Mouse (Mus musculus) liver, embryonic 11.5 days (tissue): ENCODE measurements around the gene Papln. TPM values are rescaled to one million over a fixed set of nuclear protein-coding genes. Genes with fewer than 3 reads are reported as not detected.

ENCODE experiments used
- ATAC-seq: fragments of 200-750 bp; cut with Nextera tagmentation; replicated peaks from 2 replicates; pipeline ENCODE4 v1.8.0; 2017; ENCODE audit warnings: moderate number of reproducible peaks, mild to moderate bottlenecking, moderate TSS enrichment, moderate library complexity; ENCODE audit not compliant: low FRiP score
- DNase-seq: peaks from one replicate; pipeline ENCODE4 v3.0.0-alpha.2; 2017; ENCODE audit warnings: low spot score
- H3K27ac ChIP-seq: fragments of 300-500 bp; sonication (generic); 2 replicates; pipeline ENCODE4 v1.5.1; 2014; ENCODE audit warnings: mild to moderate bottlenecking, low read depth, low read length, control low read depth
- H3K27me3 ChIP-seq: fragments of 300-500 bp; sonication (generic); replicated peaks from 2 replicates; pipeline ENCODE4 v1.6.1; 2014; ENCODE audit warnings: low read length, mixed read lengths; ENCODE audit not compliant: control insufficient read depth, insufficient read depth
- H3K36me3 ChIP-seq: fragments of 300-500 bp; sonication (generic); 2 replicates; pipeline ENCODE4 v1.6.1; 2014; ENCODE audit warnings: mild to moderate bottlenecking, low read length, moderate library complexity, mixed read lengths; ENCODE audit not compliant: control insufficient read depth, insufficient read depth
- H3K4me1 ChIP-seq: fragments of 300-500 bp; sonication (generic); replicated peaks from 2 replicates; pipeline ENCODE4 v1.6.1; 2014; ENCODE audit warnings: low read length, mixed read lengths; ENCODE audit not compliant: control insufficient read depth, insufficient read depth
- H3K4me2 ChIP-seq: fragments of 300-500 bp; sonication (generic); 2 replicates; pipeline ENCODE4 v1.6.1; 2014; ENCODE audit warnings: mild to moderate bottlenecking, control low read depth, moderate library complexity
- H3K4me3 ChIP-seq: fragments of 300-500 bp; sonication (generic); 2 replicates; pipeline ENCODE4 v1.5.1; 2014; ENCODE audit warnings: low read depth, low read length, control low read depth
- H3K9ac ChIP-seq: fragments of 300-500 bp; sonication (generic); 2 replicates; pipeline ENCODE4 v1.6.1; 2014; ENCODE audit warnings: low read depth, low read length, control low read depth
- H3K9me3 ChIP-seq: fragments of 300-500 bp; sonication (generic); 2 replicates; pipeline ENCODE4 v1.6.1; 2016; ENCODE audit warnings: low read length, inconsistent platforms, mixed read lengths; ENCODE audit not compliant: control insufficient read depth
- WGBS: fragments of 180-500 bp; shearing (Covaris S2); extraction: QIAGEN DNeasy Blood & Tissue Kit; methylation state at CpG from one replicate; pipeline ENCODE4 v1.1.7; 2014; 5-methylcytosine and 5-hydroxymethylcytosine counted together
- polyA plus RNA-seq: library from polyadenylated mRNA; unstranded; fragments of >200 nt; fragmentation: Nextera tagmentation; extraction: Ambion mirVana; gene quantifications from 2 replicates; pipeline ENCODE4 v1.2.1, GENCODE M21; 2014

Gene Papln
- polyA plus RNA-seq, 1 experiment from 2014 or later = 0.58 TPM

DNA sequence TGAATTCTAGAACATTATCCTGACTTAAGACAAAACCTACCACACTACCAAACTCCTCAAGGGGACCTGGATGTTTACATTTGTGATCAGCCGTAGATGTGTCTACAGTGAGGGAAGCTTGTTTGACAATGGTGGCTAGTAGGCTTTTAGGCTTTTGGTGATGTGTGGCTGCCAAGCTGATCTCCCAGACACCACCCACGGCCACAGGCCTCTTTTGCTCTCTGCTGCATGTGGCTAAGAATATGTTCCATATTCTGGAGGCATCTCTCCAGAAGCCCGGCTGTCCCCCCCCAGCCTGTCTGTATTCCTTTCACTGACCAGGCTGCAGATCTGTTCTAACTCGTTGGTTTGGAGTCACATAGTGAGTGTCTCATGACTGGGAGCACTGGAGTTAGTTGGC, 27.3 kb downstream of the Papln start:
- Histone ChIP-seq H3K4me3 (no peak overlapping the region), H3K4me1 (no peaks in the 10 kb centered on the region), H3K9ac (no peak overlapping the region), H3K27ac (no peak overlapping the region), H3K36me3 (peaks cover 11% of the 10 kb centered on the region), H3K4me2 (no peak overlapping the region), H3K27me3 (no peaks in the 10 kb centered on the region), H3K9me3 (no peaks in the 10 kb centered on the region)
- ATAC-seq (no peak), DNase-seq (no peak)
- 73% methylated on average over 4 of the region's 4 CpGs for WGBS

DNA sequence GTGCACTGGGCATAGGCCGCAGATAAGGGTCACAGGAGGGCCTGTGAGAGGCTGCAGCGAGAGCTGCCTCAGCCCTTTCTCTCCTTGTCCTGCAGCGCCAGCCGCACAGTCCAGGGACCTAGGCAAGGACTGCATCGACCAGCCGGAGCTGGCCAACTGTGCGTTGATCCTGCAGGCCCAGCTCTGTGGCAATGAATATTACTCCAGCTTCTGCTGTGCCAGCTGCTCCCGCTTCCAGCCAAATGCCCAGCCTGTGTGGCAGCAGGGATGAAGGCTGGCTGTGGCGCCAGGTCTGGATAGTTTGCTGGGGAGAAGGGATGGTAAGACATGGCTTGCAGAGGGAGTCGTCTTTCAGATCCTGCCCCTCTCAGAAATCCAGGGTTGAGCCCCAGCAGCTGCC, 28.3 kb downstream of the Papln start:
- peaks cover 16% of the 10 kb centered on the region for H3K36me3 ChIP-seq

DNA sequence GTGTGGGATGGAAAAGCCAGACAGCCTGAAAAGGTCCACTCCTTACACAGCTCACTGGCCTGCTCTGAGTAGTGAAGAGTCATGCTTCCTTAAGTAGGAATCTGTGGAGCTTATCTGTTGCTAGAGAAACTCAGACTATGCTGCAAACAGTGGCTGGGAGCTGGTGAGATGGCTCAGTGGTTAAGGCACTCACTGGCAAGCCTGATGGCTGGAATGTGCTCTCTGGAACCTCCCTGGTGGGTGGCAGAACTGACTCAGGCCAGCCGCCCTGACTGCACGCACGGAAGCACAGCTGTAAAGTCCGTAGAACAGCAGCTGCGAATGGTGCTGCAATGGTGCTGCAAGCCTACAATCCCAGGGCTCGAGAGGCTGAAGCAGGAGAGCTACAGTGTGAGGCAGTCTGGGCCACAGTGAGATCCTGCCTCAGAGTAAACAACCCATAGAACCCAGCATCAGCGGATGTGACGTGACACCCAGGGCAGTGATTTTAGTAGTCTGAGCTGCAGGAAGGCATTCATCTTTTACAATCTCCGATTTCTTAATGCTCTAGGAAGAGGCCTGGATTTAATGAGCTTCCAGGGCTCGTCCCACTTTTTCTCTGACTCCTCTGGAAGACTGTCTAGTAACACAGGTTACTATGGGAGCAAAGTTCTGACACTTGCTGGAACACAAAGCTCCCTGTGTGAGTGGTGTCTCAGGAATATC, 29.4 kb downstream of the Papln start:
- Histone ChIP-seq H3K27ac (no peak overlapping the region), H3K4me2 (no peak overlapping the region), H3K4me3 (no peak overlapping the region), H3K9me3 (no peaks in the 10 kb centered on the region), H3K9ac (no peak overlapping the region), H3K27me3 (no peaks in the 10 kb centered on the region), H3K4me1 (no peaks in the 10 kb centered on the region), H3K36me3 (peaks cover 20% of the 10 kb centered on the region)
- DNase-seq (no peak), ATAC-seq (no peak)
- WGBS = 77% methylated on average over 10 of the region's 10 CpGs

More for the DNA sequence above, 28.3 kb downstream of the Papln start:
- Histone ChIP-seq H3K4me3 (no peak overlapping the region), H3K9me3 (no peaks in the 10 kb centered on the region), H3K27me3 (no peaks in the 10 kb centered on the region), H3K27ac (no peak overlapping the region), H3K9ac (no peak overlapping the region), H3K4me2 (no peak overlapping the region), H3K4me1 (no peaks in the 10 kb centered on the region)
- no peak for DNase-seq
- WGBS = 90% methylated on average over 10 of the region's 10 CpGs
- no peak for ATAC-seq

DNA sequence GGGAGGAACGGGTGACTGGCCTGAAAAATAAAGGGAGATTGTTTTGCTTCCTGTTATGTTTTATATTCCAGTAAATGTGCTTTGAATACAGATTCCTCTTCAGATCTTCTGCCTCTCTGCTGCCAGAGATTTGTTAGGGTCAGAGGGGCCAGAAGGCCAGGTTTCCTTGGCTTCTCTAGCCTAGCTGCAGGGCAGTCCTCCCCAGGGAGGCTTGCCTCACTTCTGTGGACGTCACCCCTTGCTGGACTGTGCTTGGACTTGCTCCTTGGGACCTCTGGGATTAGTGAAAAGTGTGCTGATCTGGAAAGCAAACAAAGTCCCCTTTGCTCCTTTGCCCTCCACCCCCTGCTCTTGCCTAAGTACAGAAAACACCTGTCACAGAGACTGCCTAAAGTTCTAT, 31.6 kb downstream of the Papln start:
- WGBS = 65% methylated on average over 2 of the region's 2 CpGs
- no peak overlapping the region for H3K9ac ChIP-seq
- H3K4me3 ChIP-seq = no peak overlapping the region
- no peak for DNase-seq
- peaks cover 24% of the 10 kb centered on the region for H3K36me3 ChIP-seq
- H3K27ac ChIP-seq = no peak overlapping the region
- no peaks in the 10 kb centered on the region for H3K9me3 ChIP-seq
- no peaks in the 10 kb centered on the region for H3K4me1 ChIP-seq
- no peaks in the 10 kb centered on the region for H3K27me3 ChIP-seq
- ATAC-seq = no peak
- H3K4me2 ChIP-seq = no peak overlapping the region

DNA sequence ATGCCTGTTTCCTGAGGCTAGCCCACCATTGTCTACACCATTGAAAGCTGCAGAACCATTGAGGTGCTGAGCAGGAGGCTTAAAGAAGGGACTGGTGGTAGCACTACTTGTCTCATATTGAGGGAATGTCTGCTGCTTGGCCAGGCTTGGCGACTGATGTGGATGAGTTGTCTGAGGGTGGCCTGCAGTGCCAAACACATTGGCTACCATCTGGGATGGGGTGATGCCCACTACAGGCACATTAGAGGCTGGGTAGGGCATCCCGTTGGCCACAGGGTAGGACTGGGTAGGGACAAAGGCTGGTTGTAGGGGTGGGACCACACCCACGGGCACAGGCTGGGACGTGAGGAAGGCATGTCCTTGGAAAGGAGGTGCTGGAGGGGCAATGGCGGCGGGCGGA, 32.2 kb downstream of the Papln start:
- DNase-seq (no peak), ATAC-seq (no peak)
- H3K4me2 ChIP-seq = no peak overlapping the region
- whole genome bisulfite sequencing = 87% methylated on average over 7 of the region's 7 CpGs
- H3K27me3 ChIP-seq = no peaks in the 10 kb centered on the region
- H3K4me3 ChIP-seq = no peak overlapping the region
- no peak overlapping the region for H3K27ac ChIP-seq
- H3K9me3 ChIP-seq = no peaks in the 10 kb centered on the region
- H3K4me1 ChIP-seq = no peaks in the 10 kb centered on the region
- H3K36me3 ChIP-seq = peaks cover 27% of the 10 kb centered on the region
- no peak overlapping the region for H3K9ac ChIP-seq

DNA sequence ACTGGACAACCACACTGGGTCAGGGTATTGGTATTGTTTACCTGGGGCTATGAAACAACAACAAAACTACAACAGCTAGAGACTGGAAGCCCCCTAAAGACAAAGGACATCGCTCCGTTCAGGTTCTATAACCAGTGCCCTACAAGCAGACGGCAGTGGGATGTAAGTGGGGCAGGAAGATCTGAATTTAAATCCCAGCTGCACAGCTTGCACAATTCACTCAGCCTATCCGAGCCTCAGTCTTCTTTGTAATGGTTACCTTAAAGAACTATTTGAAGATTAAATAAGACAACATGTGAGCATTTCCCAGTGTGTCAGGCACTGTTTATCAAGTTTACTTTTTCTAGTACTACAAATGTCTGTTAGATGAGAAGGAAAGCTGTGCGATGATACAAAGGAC, 34.9 kb downstream of the Papln start:
- H3K9ac ChIP-seq = no peak overlapping the region
- H3K27me3 ChIP-seq = no peaks in the 10 kb centered on the region
- H3K9me3 ChIP-seq = no peaks in the 10 kb centered on the region
- H3K4me3 ChIP-seq = no peak overlapping the region
- no peak overlapping the region for H3K27ac ChIP-seq
- DNase-seq (no peak), ATAC-seq (no peak)
- no peak overlapping the region for H3K4me2 ChIP-seq
- peaks cover 29% of the 10 kb centered on the region for H3K36me3 ChIP-seq
- WGBS = 93% methylated on average over 5 of the region's 5 CpGs
- no peaks in the 10 kb centered on the region for H3K4me1 ChIP-seq

DNA sequence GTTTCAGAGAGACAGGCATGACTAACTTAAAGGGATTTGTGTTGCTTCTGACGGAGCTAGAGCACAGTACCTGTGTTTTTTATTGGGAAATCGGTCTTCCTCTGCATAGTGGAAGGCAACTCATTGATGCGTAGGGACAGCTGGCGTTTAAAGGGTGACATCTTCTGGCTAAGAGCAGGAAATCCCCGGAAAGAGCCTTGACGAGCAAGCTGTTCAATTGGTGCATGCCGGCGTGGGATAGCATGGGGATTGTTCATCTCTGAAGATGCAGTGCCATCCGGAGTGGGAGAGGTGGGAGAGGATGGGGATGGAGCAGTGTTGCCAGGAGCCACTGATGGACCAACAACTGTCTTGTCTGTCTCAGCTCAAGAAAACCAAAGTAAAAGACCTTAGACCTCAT, 37.5 kb downstream of the Papln start:
- DNase-seq (no peak), ATAC-seq (no peak)
- H3K9me3 ChIP-seq = no peaks in the 10 kb centered on the region; the same call in 1 of the 2 replicates
- H3K9ac ChIP-seq = no peak overlapping the region
- WGBS = 81% methylated on average over 9 of the region's 9 CpGs
- H3K27ac ChIP-seq = no peak overlapping the region
- H3K4me2 ChIP-seq = no peak overlapping the region
- H3K4me3 ChIP-seq = no peak overlapping the region
- H3K36me3 ChIP-seq = peaks cover 40% of the 10 kb centered on the region
- no peaks in the 10 kb centered on the region for H3K4me1 ChIP-seq
- no peaks in the 10 kb centered on the region for H3K27me3 ChIP-seq

DNA sequence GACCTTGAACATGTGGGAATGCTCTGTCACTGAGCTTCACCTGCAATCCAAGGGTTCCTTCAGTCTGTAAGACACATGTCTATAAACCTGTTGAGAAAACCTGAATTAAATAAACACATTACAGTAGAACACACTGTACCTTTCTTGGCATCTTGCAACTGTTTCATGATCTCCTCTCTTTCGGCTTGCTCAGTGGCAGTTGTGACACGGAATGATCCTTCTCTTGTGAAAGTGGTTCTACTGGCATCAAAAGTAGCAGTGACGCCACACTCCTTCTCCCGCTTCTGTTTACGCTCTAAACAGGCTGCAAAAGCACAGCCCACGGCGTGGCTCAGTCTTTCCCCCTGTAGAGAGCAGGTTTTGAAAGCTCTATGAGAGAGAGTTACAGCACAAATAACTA, 40.2 kb downstream of the Papln start:
- H3K9me3 ChIP-seq = no peaks in the 10 kb centered on the region; the same call in 1 of the 2 replicates
- H3K4me3 ChIP-seq = no peak overlapping the region
- peaks cover 54% of the 10 kb centered on the region for H3K36me3 ChIP-seq
- ATAC-seq (no peak), DNase-seq (no peak)
- no peaks in the 10 kb centered on the region for H3K27me3 ChIP-seq
- no peak overlapping the region for H3K9ac ChIP-seq
- no peaks in the 10 kb centered on the region for H3K4me1 ChIP-seq
- H3K4me2 ChIP-seq = no peak overlapping the region
- WGBS = 93% methylated on average over 7 of the region's 7 CpGs
- H3K27ac ChIP-seq = no peak overlapping the region

DNA sequence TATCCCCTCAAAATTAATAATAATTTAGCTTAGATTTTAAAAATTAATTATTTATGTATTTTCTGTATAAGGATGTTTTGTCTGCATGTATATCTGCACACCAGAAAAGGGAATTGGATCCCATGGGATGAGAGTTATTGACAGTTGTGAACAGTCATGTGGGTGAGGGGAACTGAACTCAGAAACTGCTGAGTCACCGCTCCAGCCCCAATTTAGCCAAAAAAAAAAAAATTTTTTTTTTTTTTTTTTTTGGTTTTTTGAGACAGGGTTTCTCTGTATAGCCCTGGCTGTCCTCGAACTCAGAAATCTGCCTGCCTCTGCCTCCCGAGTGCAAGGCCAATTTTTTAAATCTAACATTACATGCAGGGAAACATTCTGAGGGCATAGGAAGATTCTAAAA, 48.5 kb downstream of the Papln start:
- ATAC-seq = no peak
- Histone ChIP-seq H3K9me3 (no peaks in the 10 kb centered on the region), H3K36me3 (peaks cover 12% of the 10 kb centered on the region), H3K27ac (no peak overlapping the region), H3K4me3 (no peak overlapping the region), H3K27me3 (no peaks in the 10 kb centered on the region), H3K9ac (no peak overlapping the region), H3K4me1 (peaks cover 2% of the 10 kb centered on the region; the same call in 1 of the 2 replicates), H3K4me2 (no peak overlapping the region)
- WGBS = 71% methylated on average over 3 of the region's 3 CpGs
- DNase-seq = no peak
